Mouse (Mus musculus) skeletal muscle tissue, adult 2 months (tissue): ENCODE measurements around the gene Pskh1.

Source experiments
- DNase-seq: peaks from one replicate; pipeline ENCODE4 v3.0.0-alpha.2; 2012; ENCODE audit warnings: low read depth, low spot score

The Pskh1 gene

GRCm38 (mm10) chr8:105900180-105900940, at the start of gene Pskh1:
TSS of gene Pskh1 (plus strand) at chr8:105900441.
- peak; percentile 91 for DNase-seq

- no peak for DNase-seq
Measured at GRCm38 (mm10) chr8:105850611-105851010, 49.6 kb upstream of the Pskh1 start.

GRCm38 (mm10) chr8:105851651-105852143, 48.5 kb upstream of the Pskh1 start:
- peak; percentile 80 for DNase-seq

GRCm38 (mm10) chr8:105852146-105852729, 48.0 kb upstream of the Pskh1 start:
- no peak for DNase-seq

- DNase-seq, result no peak
Measured at GRCm38 (mm10) chr8:105853178-105853577, 47.1 kb upstream of the Pskh1 start, which contains the start of gene Cenpt. TSS of gene Cenpt (minus strand) at chr8:105853278.

GRCm38 (mm10) chr8:105854303-105854702, 45.9 kb upstream of the Pskh1 start:
- no peak for DNase-seq

GRCm38 (mm10) chr8:105854715-105855216, 45.5 kb upstream of the Pskh1 start, which contains the start of gene Thap11:
TSS of gene Thap11 (plus strand) at chr8:105855132.
- DNase-seq, result peak; percentile 82

GRCm38 (mm10) chr8:105855248-105856167, 44.7 kb upstream of the Pskh1 start:
- DNase-seq, result peak; percentile 32

- no peak for DNase-seq
Measured at GRCm38 (mm10) chr8:105856168-105856835, 43.9 kb upstream of the Pskh1 start.

- DNase-seq, result no peak
Measured at GRCm38 (mm10) chr8:105858495-105858894, 41.7 kb upstream of the Pskh1 start.

GRCm38 (mm10) chr8:105859314-105859713, 40.9 kb upstream of the Pskh1 start:
- no peak for DNase-seq

GRCm38 (mm10) chr8:105860143-105860981, 39.9 kb upstream of the Pskh1 start, which contains the start of gene Nutf2:
TSS of gene Nutf2 (plus strand) at chr8:105860580.
- DNase-seq, result peak; percentile 98

- DNase-seq, result no peak
Measured at GRCm38 (mm10) chr8:105861951-105862350, 38.3 kb upstream of the Pskh1 start.

GRCm38 (mm10) chr8:105866364-105867029, 33.7 kb upstream of the Pskh1 start:
- no peak for DNase-seq

- DNase-seq, result peak; percentile 85
Measured at GRCm38 (mm10) chr8:105874301-105874700, 25.9 kb upstream of the Pskh1 start.

GRCm38 (mm10) chr8:105880754-105881520, 19.3 kb upstream of the Pskh1 start, which contains the start of gene Edc4:
TSS of gene Edc4 (plus strand) at chr8:105880881.
- peak; percentile 66 for DNase-seq

GRCm38 (mm10) chr8:105889756-105890465, 10.3 kb upstream of the Pskh1 start:
- DNase-seq, result no peak

- peak; percentile 45 for DNase-seq
Measured at GRCm38 (mm10) chr8:105890870-105891269, 9.4 kb upstream of the Pskh1 start.
